Mouse (Mus musculus) large intestine, adult 2 months (tissue): ENCODE data around the gene Rpl5. TPM values are rescaled to one million over a fixed set of nuclear protein-coding genes. Genes with fewer than 3 reads are reported as not detected.

Experiments used
- DNase-seq: peaks from one replicate; pipeline ENCODE4 v3.0.0-alpha.2; 2012; ENCODE audit warnings: low read depth, low spot score
- WGBS: fragments of 180-500 bp; shearing (Covaris S2); methylation state at CpG from one replicate; pipeline ENCODE4 v1.1.7; 2018; 5-methylcytosine and 5-hydroxymethylcytosine counted together
- polyA plus RNA-seq: library from polyadenylated mRNA; depleted of rRNA; stranded (reverse); fragments of >200 nt; gene quantifications from 2 replicates; pipeline ENCODE4 v1.2.3, GENCODE M21; 2012; rRNA removed

The Rpl5 gene
- polyA plus RNA-seq, 1 experiment, result 17.7 TPM

DNA sequence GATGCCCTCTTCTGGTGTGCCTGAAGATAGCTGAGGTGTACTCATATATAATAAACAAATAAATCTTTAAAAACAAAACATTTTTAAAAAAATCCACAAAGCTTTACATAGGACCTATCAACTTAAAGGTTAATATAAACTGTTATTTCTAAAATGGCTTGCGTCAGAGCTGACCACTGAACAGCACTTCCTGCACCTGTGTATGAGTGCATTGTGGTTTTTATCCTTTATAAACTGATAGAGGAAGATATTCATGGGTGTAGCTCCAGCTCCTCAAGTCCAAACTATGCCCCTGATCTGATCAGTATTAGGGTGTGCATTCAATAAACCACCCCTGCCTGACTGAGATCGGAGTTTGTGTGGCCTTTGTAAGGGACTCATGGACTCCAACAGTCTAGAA is 38.6 kb downstream of the Rpl5 start:
- 93% methylated on average over 2 of the region's 2 CpGs for WGBS

GRCm38 (mm10) chr5:107939701-107940100 is 39.4 kb downstream of the Rpl5 start:
- DNase-seq, result no peak
- WGBS, result 83% methylated on average over 3 of the region's 3 CpGs

More for the DNA sequence above, 38.6 kb downstream of the Rpl5 start:
- DNase-seq, result no peak

DNA sequence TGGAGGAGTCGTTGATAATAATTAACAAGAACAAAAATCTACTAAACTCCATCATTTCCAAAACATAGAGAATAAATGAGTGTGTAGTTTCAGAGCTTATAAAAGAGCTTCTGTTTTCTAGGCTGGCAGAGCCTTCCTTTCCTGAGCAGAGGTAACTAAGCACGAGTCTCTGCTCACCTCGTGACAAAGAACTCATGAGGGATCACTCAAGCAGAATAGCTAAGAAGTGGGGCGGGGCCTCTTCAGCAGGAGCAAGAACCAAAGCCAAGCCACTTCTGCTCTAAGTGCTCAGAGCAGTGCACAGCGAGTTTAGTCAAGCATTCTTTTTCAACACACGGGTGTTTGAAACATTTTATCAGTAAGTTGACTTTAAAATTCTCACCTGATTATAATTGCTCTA is 40.9 kb downstream of the Rpl5 start:
- 54% methylated on average over 6 of the region's 6 CpGs for WGBS
- no peak for DNase-seq

GRCm38 (mm10) chr5:107942941-107943340 is 42.6 kb downstream of the Rpl5 start:
- WGBS, result 38% methylated on average over 1 of the region's 1 CpGs
- DNase-seq, result no peak

DNA sequence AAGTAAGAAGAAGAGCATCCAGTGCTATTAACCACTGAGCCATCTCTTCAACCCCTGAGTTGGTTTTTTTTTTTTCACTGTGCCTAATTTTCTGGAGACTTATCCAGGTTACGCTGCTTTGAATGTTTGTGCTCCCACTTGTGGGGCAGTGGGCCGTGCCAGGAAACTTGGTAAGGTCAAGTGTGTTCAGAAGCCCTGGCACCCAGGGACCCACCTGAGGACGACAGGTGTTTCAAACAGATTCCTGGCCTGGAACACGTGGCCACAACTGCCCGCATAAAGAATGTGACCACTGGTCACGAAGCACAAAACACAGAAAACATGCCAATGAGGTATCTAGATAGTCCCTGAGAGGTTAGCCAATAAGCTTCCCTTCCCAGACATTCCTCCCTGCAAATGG is 43.2 kb downstream of the Rpl5 start:
- no peak for DNase-seq
- 94% methylated on average over 6 of the region's 6 CpGs for WGBS

DNA sequence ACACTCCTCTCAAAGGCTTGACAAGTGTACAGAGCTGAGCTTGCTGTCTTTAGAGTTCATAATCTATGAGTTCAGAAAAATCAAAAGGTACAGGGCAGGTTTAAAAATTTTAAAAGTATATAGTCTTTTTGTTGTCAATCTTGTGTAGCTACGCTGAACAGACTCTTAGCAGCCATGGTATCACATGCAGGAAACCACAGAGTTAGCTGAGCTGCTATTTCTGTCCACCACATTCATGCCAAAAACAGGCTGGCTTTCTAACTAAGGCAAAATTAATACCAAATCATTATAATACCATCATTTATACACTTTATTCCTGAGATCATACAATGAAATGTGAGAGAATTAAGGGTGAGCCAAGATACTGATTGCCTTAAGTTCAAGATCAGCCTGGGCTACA is 46.2 kb downstream of the Rpl5 start:
- WGBS, result 90% methylated on average over 1 of the region's 1 CpGs

DNA sequence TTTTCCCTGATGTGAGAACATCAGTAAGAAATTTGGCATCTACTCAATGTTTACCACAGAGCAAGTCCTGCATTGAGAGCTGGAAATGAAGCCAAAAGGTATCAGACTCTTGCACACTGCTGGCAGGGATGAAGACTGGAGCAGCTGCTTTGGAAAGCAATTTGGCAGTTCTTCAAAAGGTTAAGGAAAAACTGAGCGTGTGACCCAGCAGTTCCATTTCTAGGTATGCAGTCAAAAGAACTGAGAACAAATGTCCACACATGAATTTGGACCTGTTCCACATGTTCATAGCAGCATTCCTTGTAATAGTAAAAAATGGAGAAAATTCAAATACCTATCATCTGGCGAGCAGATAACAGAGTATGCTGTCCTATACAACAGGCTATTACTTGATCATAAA is 47.2 kb downstream of the Rpl5 start:
- 20% methylated on average over 2 of the region's 2 CpGs for whole genome bisulfite sequencing
- DNase-seq, result no peak

More for the DNA sequence above, 46.2 kb downstream of the Rpl5 start:
- no peak for DNase-seq

GRCm38 (mm10) chr5:107948899-107949298 is 48.6 kb downstream of the Rpl5 start:
- 13% methylated on average over 1 of the region's 1 CpGs for WGBS
- peak; percentile 52 for DNase-seq

DNA sequence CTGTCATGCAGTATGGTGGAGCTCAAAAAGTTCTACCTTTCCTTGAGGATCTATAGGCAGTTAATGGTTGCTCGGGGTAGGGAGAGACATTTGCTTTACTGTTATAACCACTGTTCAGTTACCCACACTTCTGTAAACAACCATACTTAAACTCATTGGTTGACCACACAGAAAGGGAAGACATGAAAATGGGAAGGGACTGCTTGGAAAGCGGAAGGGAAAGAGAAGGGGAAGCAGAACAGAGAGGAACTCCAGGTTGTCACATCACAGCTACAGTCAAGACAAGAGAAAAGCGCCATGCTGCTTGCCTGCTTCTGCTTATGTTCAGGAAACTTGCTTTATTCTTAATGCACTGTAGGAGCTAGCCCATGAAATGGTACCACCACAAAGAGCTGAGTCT is 49.3 kb downstream of the Rpl5 start:
- 48% methylated on average over 3 of the region's 3 CpGs for WGBS
- no peak for DNase-seq

DNA sequence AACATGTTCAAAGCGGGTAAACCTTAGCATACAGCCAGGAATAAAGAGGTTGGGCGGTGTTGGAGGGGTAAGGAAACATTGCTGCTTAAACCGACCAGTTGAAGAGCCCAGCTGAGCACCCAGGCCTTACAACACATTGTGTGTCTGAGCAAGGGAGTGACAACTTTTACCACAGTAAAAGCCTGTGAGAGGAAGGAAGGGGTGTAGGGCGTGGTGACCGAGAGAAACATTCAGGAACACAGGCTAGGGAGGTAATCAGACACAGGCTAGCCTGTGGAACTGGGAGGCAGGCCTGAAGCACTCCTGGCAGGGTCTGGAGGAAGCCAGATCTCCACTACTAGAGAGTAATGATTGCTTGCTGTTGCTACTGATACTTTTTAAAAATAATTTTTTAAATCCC is 50.3 kb downstream of the Rpl5 start:
- DNase-seq, result no peak
- WGBS, result 48% methylated on average over 5 of the region's 5 CpGs

Other genes with a start within 250 kb of the Rpl5 start
- gene Gfi1, start 174.5 kb upstream of the Rpl5 start, polyA plus RNA-seq, result 6.1 and 7.2 TPM in 2 replicates
- not detected in 2 replicates for gene Ube2d2b, start 70.4 kb upstream of the Rpl5 start, polyA plus RNA-seq
- gene Evi5, start 25.4 kb upstream of the Rpl5 start, polyA plus RNA-seq, result 4.5 and 11.6 TPM in 2 replicates
- gene Fam69a, start 86.6 kb downstream of the Rpl5 start, polyA plus RNA-seq, result 1.8 and 2.5 TPM in 2 replicates
- 5.0 and 12.4 TPM in 2 replicates for gene Mtf2, start 165.2 kb downstream of the Rpl5 start, polyA plus RNA-seq
- 23.3 and 44.5 TPM in 2 replicates for gene Tmed5, start 232.1 kb downstream of the Rpl5 start, polyA plus RNA-seq
- 0.06 and 0.11 TPM in 2 replicates for gene Ccdc18, start 232.4 kb downstream of the Rpl5 start, polyA plus RNA-seq